In genomic region chr6:36881309-36881708, GRCm38 (mm10) we compare ENCODE assay signal across 12 mouse cellular contexts.
DNase-seq lines count a peak whose midpoint lies in the region; ATAC-seq and TF ChIP-seq lines count a peak whose summit lies in the region.
"Had no signal": no experiment of that assay in that cellular context is flagged by ENCODE, and none has a peak within 500 bp of the region (broad histone marks: within the 10 kb centered on the region; RNA-seq: fewer than 3 reads in every experiment).

No protein-coding gene starts in this region.

- intact Hi-C loops in left cerebral cortex, adult 2 months (cut with DNase I) = no loop called here
- intact Hi-C loops in left cerebral cortex, postnatal 10 days (cut with DNase I) = no loop called here

- no peak for TF ChIP-seq CTCF in left cerebral cortex, adult 2 months (IDR thresholded peaks at IDR 0.05)

- H3K36me3 ChIP-seq in hindbrain, embryonic 13.5 days = no peaks in the 10 kb centered on the region
- no peaks in the 10 kb centered on the region for H3K36me3 ChIP-seq in midbrain, embryonic 11.5 days (ENCODE audit: control insufficient read depth, insufficient read depth, low read length)
- H3K36me3 ChIP-seq: heart, embryonic 12.5 days; lung, embryonic 15.5 days; stomach, embryonic 15.5 days had no signal

- H3K4me3 ChIP-seq in left cerebral cortex, adult 2 months = no peak overlapping the region
- H3K4me3 ChIP-seq in hindbrain, embryonic 13.5 days = no peak overlapping the region
- no peak overlapping the region for H3K4me3 ChIP-seq in midbrain, embryonic 11.5 days (ENCODE audit: low read depth, low read length)
- H3K4me3 ChIP-seq: heart, embryonic 12.5 days; lung, embryonic 15.5 days; stomach, embryonic 15.5 days had no signal

- H3K27ac ChIP-seq in left cerebral cortex, adult 2 months = peak overlapping the region; percentile 30
- peak overlapping the region; percentile 31 for H3K27ac ChIP-seq in hindbrain, embryonic 13.5 days
- H3K27ac ChIP-seq in midbrain, embryonic 11.5 days (ENCODE audit: low read depth, low read length) = peak overlapping the region; percentile 18; the same call in 1 of the 2 replicates
- H3K27ac ChIP-seq: lung, embryonic 15.5 days; stomach, embryonic 15.5 days had no signal

- peaks cover 16% of the 10 kb centered on the region for H3K4me1 ChIP-seq in hindbrain, embryonic 13.5 days (replicated peaks)
- peaks cover 11% of the 10 kb centered on the region for H3K4me1 ChIP-seq in midbrain, embryonic 11.5 days (ENCODE audit: control insufficient read depth, insufficient read depth, low read length)
- H3K4me1 ChIP-seq: stomach, embryonic 15.5 days had no signal

- DNase-seq in left cerebral cortex, adult 2 months (ENCODE audit: extremely low spot score in 1 of 2, low spot score in 2 of 2) = no peak
- DNase-seq in left cerebral cortex, postnatal 10 days (ENCODE audit: extremely low spot score in 1 of 2, low spot score in 2 of 2) = no peak
- DNase-seq in midbrain, embryonic 11.5 days (ENCODE audit: low spot score, missing footprints) = peak; percentile 87
- no peak for DNase-seq in kidney, postnatal 36 days
- no peak for DNase-seq in cerebellum, adult 18-20 months
- no peak for DNase-seq in adrenal gland, adult 18-20 months (ENCODE audit: low spot score in 2 of 2)
- DNase-seq: cerebellum, adult 8-10 months; thymus, postnatal 25 days had no signal

- 0 out of 2 replicates have a peak, but pooled peaks have one; percentile 66 for ATAC-seq in hindbrain, embryonic 13.5 days (ENCODE audit: low FRiP score)
- ATAC-seq in midbrain, embryonic 11.5 days (ENCODE audit: low FRiP score) = no peak

- no peaks in the 10 kb centered on the region for H3K27me3 ChIP-seq in hindbrain, embryonic 13.5 days
- no peaks in the 10 kb centered on the region for H3K27me3 ChIP-seq in midbrain, embryonic 11.5 days (ENCODE audit: control insufficient read depth, insufficient read depth, low read length)
- H3K27me3 ChIP-seq: heart, embryonic 12.5 days; lung, embryonic 15.5 days; stomach, embryonic 15.5 days had no signal

- H3K9ac ChIP-seq in hindbrain, embryonic 13.5 days = no peak overlapping the region
- no peak overlapping the region for H3K9ac ChIP-seq in midbrain, embryonic 11.5 days (ENCODE audit: low read length)
- H3K9ac ChIP-seq: heart, embryonic 12.5 days; lung, embryonic 15.5 days; stomach, embryonic 15.5 days had no signal

- 21% methylated on average over 4 of the region's 4 CpGs for WGBS in hindbrain, embryonic 13.5 days
- 7% methylated on average over 4 of the region's 4 CpGs for WGBS in midbrain, embryonic 11.5 days

- H3K9me3 ChIP-seq in hindbrain, embryonic 13.5 days = no peaks in the 10 kb centered on the region
- H3K9me3 ChIP-seq in midbrain, embryonic 11.5 days (ENCODE audit: control insufficient read depth, low read length) = no peaks in the 10 kb centered on the region
- H3K9me3 ChIP-seq: heart, embryonic 12.5 days; lung, embryonic 15.5 days; stomach, embryonic 15.5 days had no signal

- no peak overlapping the region for H3K4me2 ChIP-seq in hindbrain, embryonic 13.5 days
- no peak overlapping the region; the same call in 1 of the 2 replicates for H3K4me2 ChIP-seq in midbrain, embryonic 11.5 days
- H3K4me2 ChIP-seq: heart, embryonic 12.5 days; lung, embryonic 15.5 days; stomach, embryonic 15.5 days had no signal
